Mouse (Mus musculus) intestine, embryonic 14.5 days (tissue): Measurements from ENCODE around the gene Kcnip3. TPM values are rescaled to one million over a fixed set of nuclear protein-coding genes. Genes with fewer than 3 reads are reported as not detected.

Source experiments
- ATAC-seq: fragments of 200-750 bp; cut with Nextera tagmentation; replicated peaks from 2 replicates; pipeline ENCODE4 v1.8.0; 2017; ENCODE audit warnings: low read depth, moderate number of reproducible peaks, moderate TSS enrichment, moderate library complexity; ENCODE audit not compliant: low FRiP score, low TSS enrichment
- DNase-seq: peaks from one replicate; pipeline ENCODE4 v3.0.0-alpha.2; 2018; ENCODE audit warnings: low spot score
- H3K27ac ChIP-seq: fragments of 300-500 bp; sonication (generic); 2 replicates; pipeline ENCODE4 v1.5.1; 2014; ENCODE audit warnings: low read depth, mild to moderate bottlenecking, control low read depth
- H3K27me3 ChIP-seq: fragments of 300-500 bp; sonication (generic); replicated peaks from 2 replicates; pipeline ENCODE4 v1.6.1; 2014; ENCODE audit warnings: low read length, control low read depth; ENCODE audit not compliant: control insufficient read depth, insufficient read depth
- H3K36me3 ChIP-seq: fragments of 300-500 bp; sonication (generic); 2 replicates; pipeline ENCODE4 v1.6.1; 2014; ENCODE audit warnings: low read length, control low read depth; ENCODE audit not compliant: control insufficient read depth, insufficient read depth
- H3K4me1 ChIP-seq: fragments of 300-500 bp; sonication (generic); replicated peaks from 2 replicates; pipeline ENCODE4 v1.6.1; 2014; ENCODE audit warnings: low read length, control low read depth, mixed read lengths; ENCODE audit not compliant: control insufficient read depth, insufficient read depth
- H3K4me2 ChIP-seq: fragments of 300-500 bp; sonication (generic); 2 replicates; pipeline ENCODE4 v1.6.1; 2014; ENCODE audit warnings: low read length
- H3K4me3 ChIP-seq: fragments of 300-500 bp; sonication (generic); 2 replicates; pipeline ENCODE4 v1.5.1; 2014; ENCODE audit warnings: low read depth, low read length, control low read depth, mixed read lengths
- H3K9ac ChIP-seq: fragments of 300-500 bp; sonication (generic); 2 replicates; pipeline ENCODE4 v1.6.1; 2014; ENCODE audit warnings: mild to moderate bottlenecking, low read length
- H3K9me3 ChIP-seq: fragments of 300-500 bp; sonication (generic); 2 replicates; pipeline ENCODE4 v1.6.1; 2016; ENCODE audit warnings: low read length, control low read depth; ENCODE audit not compliant: control insufficient read depth
- WGBS: fragments of 180-500 bp; shearing (Covaris S2); extraction: QIAGEN DNeasy Blood & Tissue Kit; methylation state at CpG from one replicate; pipeline ENCODE4 v1.1.7; 2014; 5-methylcytosine and 5-hydroxymethylcytosine counted together
- polyA plus RNA-seq: library from polyadenylated mRNA; unstranded; fragments of >200 nt; fragmentation: Nextera tagmentation; extraction: Ambion mirVana; gene quantifications from 2 replicates; pipeline ENCODE4 v1.2.1, GENCODE M21; 2014

The Kcnip3 gene
- polyA plus RNA-seq, 1 experiment from 2014 or later, result 7.6 TPM

DNA sequence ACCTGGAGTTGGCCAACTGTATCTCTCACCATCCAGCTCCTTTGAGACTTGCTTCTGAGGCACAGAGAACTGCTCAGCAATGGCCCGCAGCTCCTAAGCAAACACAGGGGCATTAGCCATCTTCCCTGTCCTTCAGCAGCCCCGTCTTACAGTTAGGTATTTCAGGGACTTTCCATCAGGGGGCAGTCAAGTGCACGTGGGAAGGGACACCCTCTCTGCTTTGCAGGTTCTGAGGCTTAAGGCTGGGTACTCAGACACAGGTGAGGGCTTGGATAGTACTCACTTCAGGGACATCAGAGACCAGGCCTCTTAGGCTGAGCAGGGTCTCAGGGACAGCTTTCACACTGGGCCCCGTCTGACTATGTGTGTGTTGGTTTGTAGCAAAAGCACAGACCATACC is 17.6 kb upstream of the Kcnip3 start:
- no peak overlapping the region for H3K27ac ChIP-seq
- H3K36me3 ChIP-seq, result no peaks in the 10 kb centered on the region
- no peak for DNase-seq
- no peaks in the 10 kb centered on the region for H3K9me3 ChIP-seq
- no peak overlapping the region for H3K4me2 ChIP-seq
- H3K4me1 ChIP-seq, result no peaks in the 10 kb centered on the region
- peaks cover 52% of the 10 kb centered on the region for H3K27me3 ChIP-seq
- H3K4me3 ChIP-seq, result no peak overlapping the region
- no peak for ATAC-seq
- no peak overlapping the region for H3K9ac ChIP-seq
- WGBS, result 22% methylated on average over 4 of the region's 4 CpGs

- no peak overlapping the region for H3K4me2 ChIP-seq
- no peaks in the 10 kb centered on the region for H3K9me3 ChIP-seq
- H3K27me3 ChIP-seq, result peaks cover 42% of the 10 kb centered on the region
- H3K36me3 ChIP-seq, result no peaks in the 10 kb centered on the region
- DNase-seq (no peak), ATAC-seq (no peak)
- no peak overlapping the region for H3K9ac ChIP-seq
- H3K4me3 ChIP-seq, result no peak overlapping the region
- H3K4me1 ChIP-seq, result no peaks in the 10 kb centered on the region
- no peak overlapping the region for H3K27ac ChIP-seq
- WGBS, result 60% methylated on average over 3 of the region's 3 CpGs
These were observed 15.7 kb upstream of the Kcnip3 start for GRCm38 (mm10) chr2:127537548-127537947.

DNA sequence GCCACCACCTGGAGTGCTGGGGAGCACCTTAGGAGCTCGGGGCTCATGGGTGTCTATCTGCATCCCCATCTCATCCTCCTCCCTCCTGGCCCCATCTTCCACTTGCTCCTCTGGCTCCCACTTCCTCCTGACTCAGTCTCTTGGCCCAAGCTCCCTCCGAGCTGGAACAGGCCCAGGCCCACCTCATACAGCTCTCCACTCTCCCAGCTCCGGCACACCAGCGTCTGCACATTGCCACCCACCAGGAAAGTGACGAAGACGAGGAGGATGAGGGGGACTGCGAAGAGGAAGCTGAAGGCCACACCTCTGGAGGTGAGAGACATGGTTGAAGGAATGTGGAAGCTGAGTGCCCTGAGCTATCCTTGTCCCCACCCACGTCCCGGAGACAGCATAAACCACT is 13.5 kb upstream of the Kcnip3 start:
- no peak for ATAC-seq
- H3K9ac ChIP-seq, result no peak overlapping the region
- 84% methylated on average over 9 of the region's 9 CpGs for whole genome bisulfite sequencing
- H3K9me3 ChIP-seq, result no peaks in the 10 kb centered on the region
- peaks cover 20% of the 10 kb centered on the region for H3K27me3 ChIP-seq
- H3K4me3 ChIP-seq, result no peak overlapping the region
- no peaks in the 10 kb centered on the region for H3K4me1 ChIP-seq
- H3K36me3 ChIP-seq, result no peaks in the 10 kb centered on the region
- H3K4me2 ChIP-seq, result no peak overlapping the region
- no peak overlapping the region for H3K27ac ChIP-seq
- DNase-seq, result no peak

GRCm38 (mm10) chr2:127532379-127532778 is 10.5 kb upstream of the Kcnip3 start:
- no peaks in the 10 kb centered on the region for H3K36me3 ChIP-seq
- H3K4me3 ChIP-seq, result no peak overlapping the region
- ATAC-seq (no peak), DNase-seq (peak; percentile 79)
- no peaks in the 10 kb centered on the region for H3K27me3 ChIP-seq
- WGBS, result 12% methylated on average over 9 of the region's 9 CpGs
- H3K9ac ChIP-seq, result no peak overlapping the region
- H3K4me2 ChIP-seq, result no peak overlapping the region
- no peak overlapping the region for H3K27ac ChIP-seq
- no peaks in the 10 kb centered on the region for H3K9me3 ChIP-seq
- no peaks in the 10 kb centered on the region for H3K4me1 ChIP-seq

GRCm38 (mm10) chr2:127531592-127531991 is 9.7 kb upstream of the Kcnip3 start:
- WGBS, result 89% methylated on average over 2 of the region's 2 CpGs
- DNase-seq, result no peak

DNA sequence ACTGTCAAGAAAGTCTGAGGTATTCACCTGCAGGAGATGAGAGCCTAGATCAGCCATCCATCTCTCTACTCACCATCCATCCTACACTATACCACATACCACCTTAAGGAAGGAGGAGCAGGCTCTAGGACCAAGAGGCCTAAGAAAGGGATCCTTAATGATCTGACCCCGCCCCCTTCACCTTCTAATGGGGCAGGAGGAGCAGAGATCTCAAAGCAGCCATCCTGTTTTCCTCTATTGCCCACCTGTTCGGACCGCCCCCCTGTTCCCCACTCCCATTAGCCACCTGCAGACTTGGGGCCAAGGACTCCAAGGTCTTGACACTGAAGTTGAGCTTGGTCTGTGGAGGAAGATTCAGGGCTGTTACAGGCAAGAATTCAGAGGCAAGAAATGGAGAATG is 8.5 kb upstream of the Kcnip3 start:
- H3K4me2 ChIP-seq, result no peak overlapping the region
- H3K4me3 ChIP-seq, result no peak overlapping the region

More at GRCm38 (mm10) chr2:127531592-127531991, 9.7 kb upstream of the Kcnip3 start:
- H3K4me1 ChIP-seq, result no peaks in the 10 kb centered on the region
- no peak for ATAC-seq
- no peaks in the 10 kb centered on the region for H3K9me3 ChIP-seq
- no peak overlapping the region for H3K4me3 ChIP-seq
- H3K27me3 ChIP-seq, result no peaks in the 10 kb centered on the region
- no peak overlapping the region for H3K27ac ChIP-seq
- no peak overlapping the region for H3K4me2 ChIP-seq
- no peak overlapping the region for H3K9ac ChIP-seq
- H3K36me3 ChIP-seq, result no peaks in the 10 kb centered on the region

DNA sequence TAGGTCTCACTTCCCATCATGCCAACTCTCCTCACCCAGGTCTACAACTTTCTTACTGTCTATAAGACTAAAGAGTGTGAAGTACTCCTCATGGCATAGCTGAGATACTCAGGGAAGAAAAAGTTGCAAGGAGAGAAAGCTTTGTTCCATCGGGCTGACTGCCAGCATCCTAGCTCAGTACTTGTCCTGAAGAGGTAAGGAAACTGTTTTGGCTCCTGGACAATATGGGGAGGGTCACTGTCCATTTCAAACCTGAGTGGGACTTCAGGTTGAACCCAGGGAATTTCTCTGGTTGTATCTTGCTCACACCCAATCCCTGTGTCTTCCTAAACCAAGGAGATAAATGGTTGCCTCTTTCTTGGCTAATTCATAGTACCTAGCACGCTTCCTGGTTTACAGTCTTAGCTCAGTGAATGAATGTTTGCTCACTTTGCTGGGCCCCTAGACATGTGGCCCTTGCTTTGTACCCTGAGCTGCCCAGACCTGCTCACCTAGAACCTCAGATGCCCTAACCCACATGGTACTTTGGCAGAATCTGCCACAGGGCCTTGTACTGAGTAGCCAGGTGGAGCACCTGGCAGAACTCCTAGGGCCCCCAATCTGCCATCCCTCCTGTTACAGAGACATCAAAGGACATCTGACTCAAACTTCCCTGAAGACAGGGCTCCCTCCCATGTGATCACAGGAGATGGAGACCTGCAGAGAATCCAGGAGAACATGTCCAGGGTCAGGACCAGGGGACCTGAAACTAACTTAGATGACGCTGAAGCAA is 3.3 kb upstream of the Kcnip3 start:
- DNase-seq, result no peak
- Histone ChIP-seq H3K36me3 (no peaks in the 10 kb centered on the region), H3K4me3 (no peak overlapping the region), H3K27ac (no peak overlapping the region), H3K9me3 (no peaks in the 10 kb centered on the region), H3K4me2 (no peak overlapping the region), H3K9ac (no peak overlapping the region), H3K27me3 (no peaks in the 10 kb centered on the region), H3K4me1 (peaks cover 15% of the 10 kb centered on the region; the same call in 1 of the 2 replicates)
- ATAC-seq, result no peak
- 83% methylated on average over 3 of the region's 3 CpGs for WGBS

More for the DNA sequence above, 8.5 kb upstream of the Kcnip3 start:
- no peaks in the 10 kb centered on the region for H3K36me3 ChIP-seq
- ATAC-seq (no peak), DNase-seq (no peak)
- no peak overlapping the region for H3K27ac ChIP-seq
- WGBS, result 76% methylated on average over 3 of the region's 3 CpGs
- no peaks in the 10 kb centered on the region for H3K27me3 ChIP-seq
- no peak overlapping the region for H3K9ac ChIP-seq
- no peaks in the 10 kb centered on the region for H3K4me1 ChIP-seq
- H3K9me3 ChIP-seq, result no peaks in the 10 kb centered on the region

DNA sequence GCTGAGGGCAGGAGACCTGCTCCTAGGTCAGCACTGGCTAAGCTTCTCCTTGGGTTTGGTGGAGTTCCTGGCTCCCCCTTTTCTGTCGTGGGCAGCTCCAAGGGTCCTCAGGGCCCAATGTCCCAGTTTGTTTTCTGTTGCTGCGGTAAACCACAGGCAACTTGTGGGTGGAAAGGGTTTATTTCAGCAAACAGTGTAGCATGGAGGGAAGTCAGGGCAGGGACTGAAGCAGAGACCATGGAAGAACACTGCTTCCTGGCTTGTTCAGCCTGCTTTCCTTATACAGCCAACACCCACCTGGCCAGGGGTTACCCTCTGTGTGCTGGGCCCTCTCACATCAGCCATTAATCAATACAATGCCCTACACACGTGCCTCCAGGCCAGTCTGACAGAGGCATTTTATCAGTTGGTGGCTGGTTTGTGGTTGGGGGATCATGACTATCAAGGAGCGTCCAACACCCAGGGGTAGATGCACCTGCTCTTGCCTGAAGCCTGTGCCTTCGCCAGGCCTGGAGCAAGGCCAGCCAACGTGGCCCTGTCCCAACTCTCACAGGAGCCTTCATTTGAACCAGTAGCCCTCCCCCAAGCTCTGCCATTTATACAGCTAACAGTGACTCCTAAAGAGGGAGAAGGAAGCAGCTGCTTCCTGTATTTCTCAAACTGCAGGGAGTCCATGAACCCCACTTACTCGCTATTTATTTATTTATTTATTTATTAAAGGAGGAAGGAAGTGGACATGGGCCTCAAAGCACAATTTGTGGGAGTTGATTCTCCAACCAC is 2.2 kb upstream of the Kcnip3 start:
- no peak for ATAC-seq
- no peak overlapping the region for H3K4me3 ChIP-seq
- H3K9ac ChIP-seq, result no peak overlapping the region
- no peaks in the 10 kb centered on the region for H3K36me3 ChIP-seq
- whole genome bisulfite sequencing, result 60% methylated on average over 7 of the region's 7 CpGs
- no peak overlapping the region for H3K27ac ChIP-seq
- no peak for DNase-seq
- H3K27me3 ChIP-seq, result no peaks in the 10 kb centered on the region
- no peaks in the 10 kb centered on the region for H3K9me3 ChIP-seq
- no peak overlapping the region for H3K4me2 ChIP-seq
- H3K4me1 ChIP-seq, result peaks cover 15% of the 10 kb centered on the region; the same call in 1 of the 2 replicates
